Mouse (Mus musculus): ENCODE measurements at regions not wholly inside any gene's neighbourhood (a gene's known extent, or its start where the extent isn't known, plus 50 kb on each side); places are given as distances from the start of the nearest gene placed in this dataset. TPM values are rescaled to one million over a fixed set of nuclear protein-coding genes. Genes with fewer than 3 reads are reported as not detected.
"Not testable (repeated sequence)": the region's sequence is repeated elsewhere in the genome, so short reads cannot be mapped to it uniquely, and the experiment has no call there.

DNA sequence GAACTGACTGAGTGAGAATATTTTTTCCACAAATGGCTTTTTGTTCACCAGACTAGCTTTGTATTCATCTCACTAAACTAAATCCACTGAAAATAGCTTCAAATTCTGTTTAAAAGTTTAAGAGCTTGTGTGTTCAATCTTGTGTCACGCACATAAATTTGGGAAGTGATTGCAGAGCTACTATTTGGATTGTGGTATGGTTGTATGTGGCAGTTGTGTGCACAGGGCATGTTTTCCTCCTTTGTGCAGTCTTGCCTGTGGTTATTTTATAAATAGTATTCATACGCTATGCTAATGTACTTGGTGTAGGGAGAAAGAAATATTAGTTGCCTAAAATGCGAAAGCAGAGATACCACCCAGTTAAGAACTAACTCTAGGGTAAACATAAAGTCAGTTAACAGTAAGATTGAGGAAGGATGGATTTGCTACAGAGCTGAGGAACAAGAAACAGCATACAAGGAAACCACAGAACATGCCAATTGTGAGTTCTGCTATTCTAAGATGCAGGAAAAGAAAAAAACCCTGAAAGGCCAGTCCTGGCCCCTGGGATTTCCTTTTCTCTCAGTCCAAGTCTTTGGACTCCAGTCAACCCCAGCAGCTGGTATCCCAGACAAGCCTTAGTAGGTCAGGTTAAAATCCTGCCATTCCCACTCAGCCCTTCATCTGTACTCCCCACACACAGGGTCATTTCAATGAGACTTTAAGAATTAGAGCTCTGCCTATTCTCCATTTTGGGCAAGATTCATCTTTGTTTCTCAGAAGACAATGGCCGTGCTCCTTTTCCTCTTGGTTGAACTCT is 82.4 kb upstream of the Egfr start:
- Histone ChIP-seq H3K9me3 (no peaks in the 10 kb centered on the region), H3K4me2 (no peak overlapping the region), H3K27me3 (replicated peaks) (no peaks in the 10 kb centered on the region), H3K36me3 (no peaks in the 10 kb centered on the region), H3K27ac (no peak overlapping the region), H3K4me1 (no peaks in the 10 kb centered on the region), H3K9ac (no peak overlapping the region), H3K4me3 (replicated peaks) (no peak overlapping the region)
- no peak for ATAC-seq (ENCODE audit: insufficient read depth, low FRiP score, low read depth)
- WGBS: 83% methylated on average over 4 of the region's 4 CpGs

- Histone ChIP-seq H3K27ac (no peak overlapping the region), H3K4me3 (replicated peaks) (no peak overlapping the region), H3K9me3 (no peaks in the 10 kb centered on the region), H3K4me2 (no peak overlapping the region), H3K27me3 (replicated peaks) (no peaks in the 10 kb centered on the region), H3K9ac (no peak overlapping the region), H3K4me1 (no peaks in the 10 kb centered on the region), H3K36me3 (no peaks in the 10 kb centered on the region)
- WGBS: 67% methylated on average over 1 of the region's 1 CpGs
- no peak for ATAC-seq (ENCODE audit: insufficient read depth, low FRiP score, low read depth)
Measured at GRCm38 (mm10) chr11:16670282-16670681, 81.7 kb upstream of the Egfr start.

GRCm38 (mm10) chr11:16675951-16676350 is 76.1 kb upstream of the Egfr start:
- WGBS: 57% methylated on average over 1 of the region's 1 CpGs
- H3K9me3 ChIP-seq; H3K4me2 ChIP-seq; H3K27ac ChIP-seq; H3K4me3 ChIP-seq (replicated peaks); H3K9ac ChIP-seq; H3K4me1 ChIP-seq; H3K27me3 ChIP-seq (replicated peaks); ATAC-seq (ENCODE audit: insufficient read depth, low FRiP score, low read depth); H3K36me3 ChIP-seq: not testable (repeated sequence)

- Histone ChIP-seq H3K4me1 (no peaks in the 10 kb centered on the region), H3K4me3 (replicated peaks) (no peak overlapping the region), H3K27ac (no peak overlapping the region), H3K36me3 (no peaks in the 10 kb centered on the region), H3K9ac (no peak overlapping the region), H3K27me3 (replicated peaks) (no peaks in the 10 kb centered on the region), H3K9me3 (no peaks in the 10 kb centered on the region), H3K4me2 (no peak overlapping the region)
- ATAC-seq (ENCODE audit: insufficient read depth, low FRiP score, low read depth): no peak
- WGBS: 64% methylated on average over 1 of the region's 1 CpGs
Measured at GRCm38 (mm10) chr11:16683538-16683937, 68.5 kb upstream of the Egfr start.

GRCm38 (mm10) chr11:16695596-16695995 is 56.4 kb upstream of the Egfr start:
- Histone ChIP-seq H3K9me3 (no peaks in the 10 kb centered on the region), H3K9ac (no peak overlapping the region), H3K27ac (no peak overlapping the region), H3K4me2 (no peak overlapping the region), H3K4me1 (no peaks in the 10 kb centered on the region), H3K4me3 (replicated peaks) (no peak overlapping the region), H3K36me3 (no peaks in the 10 kb centered on the region), H3K27me3 (replicated peaks) (no peaks in the 10 kb centered on the region)
- ATAC-seq (ENCODE audit: insufficient read depth, low FRiP score, low read depth): no peak
- WGBS: 85% methylated on average over 1 of the region's 1 CpGs

- H3K9ac ChIP-seq: no peak overlapping the region
- no peak overlapping the region for H3K4me2 ChIP-seq
- H3K4me3 ChIP-seq (replicated peaks): no peak overlapping the region
- H3K4me1 ChIP-seq: no peaks in the 10 kb centered on the region
- H3K36me3 ChIP-seq: no peaks in the 10 kb centered on the region
- 79% methylated on average over 2 of the region's 2 CpGs for whole genome bisulfite sequencing
- no peaks in the 10 kb centered on the region for H3K27me3 ChIP-seq (replicated peaks)
- H3K9me3 ChIP-seq: no peaks in the 10 kb centered on the region
- ATAC-seq (ENCODE audit: insufficient read depth, low FRiP score, low read depth): no peak
- H3K27ac ChIP-seq: no peak overlapping the region
Measured at GRCm38 (mm10) chr11:16696787-16697186, 55.2 kb upstream of the Egfr start.

GRCm38 (mm10) chr11:16701826-16702225 is 50.2 kb upstream of the Egfr start:
- Histone ChIP-seq H3K4me1 (no peaks in the 10 kb centered on the region), H3K4me2 (no peak overlapping the region), H3K9me3 (no peaks in the 10 kb centered on the region), H3K27me3 (replicated peaks) (no peaks in the 10 kb centered on the region), H3K36me3 (no peaks in the 10 kb centered on the region), H3K9ac (no peak overlapping the region), H3K4me3 (replicated peaks) (no peak overlapping the region), H3K27ac (no peak overlapping the region)
- WGBS: 76% methylated on average over 4 of the region's 4 CpGs
- ATAC-seq (ENCODE audit: insufficient read depth, low FRiP score, low read depth): no peak

Small RNA genes lying in the stretch of these regions (microRNA-seq; reads per million reads assigned to microRNA genes)
- not detected for gene Gm24714
